Mouse (Mus musculus) liver, embryonic 14.5 days (tissue): ENCODE results near the gene Atg9b.

Experiments
- CTCF ChIP-seq: IDR thresholded peaks from 2 replicates; pipeline ENCODE4 v1.5.1; 2016; ENCODE audit warnings: antibody characterized with exemption, low read depth, control low read depth
- EP300 ChIP-seq: IDR thresholded peaks from 2 replicates; pipeline ENCODE4 v1.6.1; 2016; ENCODE audit warnings: antibody characterized with exemption, low read depth

DNA sequence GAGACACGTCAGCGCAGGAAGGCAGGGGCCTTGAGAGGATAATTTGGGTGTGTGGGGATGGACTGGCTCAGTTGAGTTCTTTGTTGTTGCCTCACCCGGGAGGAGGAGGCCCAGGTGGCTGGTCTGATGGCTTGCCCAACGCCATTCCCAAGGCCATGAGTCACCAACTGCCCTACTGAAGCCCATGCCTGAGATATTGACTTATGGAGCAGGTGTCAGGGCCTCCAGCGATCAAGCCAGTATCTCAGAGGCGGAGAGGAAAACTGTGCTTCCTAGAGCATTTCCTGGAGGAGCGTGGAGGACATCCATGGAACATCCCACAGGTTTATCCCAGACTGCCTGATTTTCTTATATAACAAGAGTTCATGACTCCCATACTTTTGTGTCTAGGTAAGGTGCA, 781 bp upstream of the Atg9b start:
- no peak for TF ChIP-seq CTCF
- TF ChIP-seq EP300: no peak
